Mouse (Mus musculus) spleen, adult 2 months (tissue): Measurements from ENCODE around the gene Lrit3.

Experiments
- CTCF ChIP-seq: fragments of 200-500 bp; IDR thresholded peaks from 2 replicates; pipeline ENCODE4 v1.5.1; 2011; ENCODE audit warnings: mild to moderate bottlenecking, inconsistent platforms; ENCODE audit not compliant: insufficient read depth, insufficient read length, insufficient replicate concordance; ENCODE audit errors: extremely low read depth
- POLR2A ChIP-seq: fragments of 200-500 bp; IDR thresholded peaks from 2 replicates; pipeline ENCODE4 v1.6.1; 2011; ENCODE audit warnings: low read depth, low read length, inconsistent platforms

- TF ChIP-seq CTCF (peak; percentile 56; the same call in 1 of the 2 replicates), POLR2A (no peak)
These were observed 59.0 kb downstream of the Lrit3 start for GRCm38 (mm10) chr3:129744803-129745202.
